Mouse (Mus musculus) heart, embryonic 13.5 days (tissue): Measurements from ENCODE around the gene Zfp169. TPM values are rescaled to one million over a fixed set of nuclear protein-coding genes. Genes with fewer than 3 reads are reported as not detected.

Source experiments
- ATAC-seq: fragments of 200-750 bp; cut with Nextera tagmentation; 2 replicates; pipeline ENCODE4 v1.8.0; 2017; ENCODE audit warnings: moderate TSS enrichment; ENCODE audit not compliant: insufficient number of reproducible peaks, low FRiP score, low TSS enrichment; ENCODE audit errors: extremely low read depth
- H3K27ac ChIP-seq: fragments of 300-500 bp; sonication (generic); replicated peaks from 2 replicates; pipeline ENCODE4 v1.5.1; 2015; ENCODE audit warnings: moderate library complexity, mild to moderate bottlenecking, inconsistent platforms
- H3K27me3 ChIP-seq: fragments of 300-500 bp; sonication (generic); replicated peaks from 2 replicates; pipeline ENCODE4 v1.6.1; 2015; ENCODE audit warnings: mild to moderate bottlenecking, inconsistent platforms
- H3K36me3 ChIP-seq: fragments of 300-500 bp; sonication (generic); 2 replicates; pipeline ENCODE4 v1.6.1; 2015; ENCODE audit warnings: mild to moderate bottlenecking, inconsistent platforms
- H3K4me1 ChIP-seq: fragments of 300-500 bp; sonication (generic); 2 replicates; pipeline ENCODE4 v1.6.1; 2015; ENCODE audit warnings: inconsistent platforms
- H3K4me2 ChIP-seq: fragments of 300-500 bp; sonication (generic); 2 replicates; pipeline ENCODE4 v1.6.1; 2015; ENCODE audit warnings: inconsistent platforms, mild to moderate bottlenecking, moderate library complexity
- H3K4me3 ChIP-seq: fragments of 300-500 bp; sonication (generic); 2 replicates; pipeline ENCODE4 v1.5.1; 2015; ENCODE audit warnings: moderate library complexity, mild to moderate bottlenecking, inconsistent platforms
- H3K9ac ChIP-seq: fragments of 300-500 bp; sonication (generic); 2 replicates; pipeline ENCODE4 v1.6.1; 2015; ENCODE audit warnings: inconsistent platforms, mild to moderate bottlenecking, moderate library complexity
- H3K9me3 ChIP-seq: fragments of 300-500 bp; sonication (generic); 2 replicates; pipeline ENCODE4 v1.6.1; 2016; ENCODE audit warnings: inconsistent platforms
- WGBS: fragments of 180-500 bp; shearing (Covaris S2); methylation state at CpG from one replicate; pipeline ENCODE4 v1.1.7; 2015; ENCODE audit warnings: mixed read lengths; 5-methylcytosine and 5-hydroxymethylcytosine counted together
- microRNA counts: library from miRNA; unstranded; fragments of <30 nt; microRNA quantifications from one replicate; lab custom pipeline; 2016
- microRNA-seq: library from miRNA; unstranded; fragments of <30 nt; microRNA quantifications from one replicate; pipeline ENCODE4, GENCODE M21; 2016
- polyA plus RNA-seq: library from polyadenylated mRNA; unstranded; fragments of >200 nt; fragmentation: Nextera tagmentation; extraction: Ambion mirVana; gene quantifications from 2 replicates; pipeline ENCODE4 v1.2.1, GENCODE M21; 2015

The Zfp169 gene
- polyA plus RNA-seq, 1 experiment from 2014 or later: 2.7 TPM

GRCm38 (mm10) chr13:48459280-48459679, 54.0 kb downstream of the Zfp169 start:
- Histone ChIP-seq H3K4me1 (0 out of 2 replicates have a peak, but pooled peaks cover 7% of the 10 kb centered on the region), H3K27ac (no peak overlapping the region), H3K9me3 (no peaks in the 10 kb centered on the region), H3K36me3 (no peaks in the 10 kb centered on the region), H3K27me3 (no peaks in the 10 kb centered on the region), H3K9ac (no peak overlapping the region), H3K4me2 (no peak overlapping the region), H3K4me3 (no peak overlapping the region)
- WGBS: 61% methylated on average over 5 of the region's 5 CpGs
- no peak for ATAC-seq

GRCm38 (mm10) chr13:48448119-48448518, 65.1 kb downstream of the Zfp169 start:
- no peak overlapping the region for H3K9ac ChIP-seq
- peaks cover 30% of the 10 kb centered on the region for H3K4me1 ChIP-seq
- ATAC-seq: no peak
- no peak overlapping the region for H3K27ac ChIP-seq
- H3K36me3 ChIP-seq: no peaks in the 10 kb centered on the region
- WGBS: 27% methylated on average over 4 of the region's 4 CpGs
- no peaks in the 10 kb centered on the region for H3K9me3 ChIP-seq
- no peak overlapping the region for H3K4me3 ChIP-seq
- H3K4me2 ChIP-seq: no peak overlapping the region
- H3K27me3 ChIP-seq: no peaks in the 10 kb centered on the region

GRCm38 (mm10) chr13:48443996-48444395, 69.3 kb downstream of the Zfp169 start:
- WGBS: 19% methylated on average over 8 of the region's 8 CpGs
- Histone ChIP-seq H3K27ac (no peak overlapping the region), H3K4me3 (no peak overlapping the region)

GRCm38 (mm10) chr13:48438321-48438720, 74.9 kb downstream of the Zfp169 start:
- no peak for ATAC-seq
- Histone ChIP-seq H3K4me2 (no peak overlapping the region), H3K27me3 (no peaks in the 10 kb centered on the region), H3K36me3 (no peaks in the 10 kb centered on the region), H3K4me3 (no peak overlapping the region), H3K4me1 (0 out of 2 replicates have a peak, but pooled peaks cover 3% of the 10 kb centered on the region), H3K9ac (no peak overlapping the region), H3K27ac (no peak overlapping the region), H3K9me3 (no peaks in the 10 kb centered on the region)
- WGBS: 73% methylated on average over 5 of the region's 5 CpGs

More at GRCm38 (mm10) chr13:48443996-48444395, 69.3 kb downstream of the Zfp169 start:
- Histone ChIP-seq H3K4me1 (peaks cover 27% of the 10 kb centered on the region), H3K9ac (peak overlapping the region; percentile 24; the same call in 1 of the 2 replicates), H3K27me3 (no peaks in the 10 kb centered on the region), H3K4me2 (no peak overlapping the region), H3K9me3 (no peaks in the 10 kb centered on the region), H3K36me3 (no peaks in the 10 kb centered on the region)
- no peak for ATAC-seq

MicroRNAs encoded within 50 kb of the gene (microRNA counts, 519-probe panel; counts per million panel counts)
- microRNA mmu-let-7a (lab: Ali Mortazavi, UCI) (6,860 counts per million, percentile 97 among the panel's probes with 10 or more counts), microRNA mmu-let-7d (lab: Ali Mortazavi, UCI) (7,277 counts per million, percentile 98 among the panel's probes with 10 or more counts), microRNA mmu-let-7f (lab: Ali Mortazavi, UCI) (5,807 counts per million, percentile 92 among the panel's probes with 10 or more counts)

Small RNA genes within 50 kb of the gene (microRNA-seq; reads per million reads assigned to microRNA genes)
- gene Gm24111 (not detected), gene Mirlet7a-1 (93.8 reads per million, percentile 54 among the genes with 10 or more reads in this experiment), gene Mirlet7d (12,368 reads per million, percentile 96 among the genes with 10 or more reads in this experiment), gene Mirlet7f-1 (not detected)

Other genes starting within 250 kb of the Zfp169 start
- 0.44 and 0.71 TPM in 2 replicates for gene A830005F24Rik, start 119 bp upstream of the Zfp169 start, polyA plus RNA-seq
- gene Ptpdc1, start 112.2 kb upstream of the Zfp169 start, polyA plus RNA-seq: 4.6 and 6.6 TPM in 2 replicates
- gene Barx1, start 149.5 kb upstream of the Zfp169 start, polyA plus RNA-seq: 0.44 and 1.5 TPM in 2 replicates